Mouse (Mus musculus): ENCODE measurements around the gene Sptlc3.
A peak's percentile ranks its signal among the peaks of the same experiment; 100 is the strongest.

The Sptlc3 gene

GRCm38 (mm10) chr2:139641757-139642385 lies 148.2 kb downstream of the Sptlc3 start:
- DNase-seq, result no peak

- DNase-seq, result peak; percentile 53
Observed at GRCm38 (mm10) chr2:139649518-139649917, 155.8 kb downstream of the Sptlc3 start.

- DNase-seq, result no peak
Observed at GRCm38 (mm10) chr2:139656750-139657149, 163.0 kb downstream of the Sptlc3 start.

GRCm38 (mm10) chr2:139671838-139672237 lies 178.1 kb downstream of the Sptlc3 start:
- DNase-seq, result no peak

- no peak for DNase-seq
Observed at GRCm38 (mm10) chr2:139672371-139672770, 178.7 kb downstream of the Sptlc3 start.

- peak; percentile 71 for DNase-seq
Observed at GRCm38 (mm10) chr2:139677065-139677762, 183.5 kb downstream of the Sptlc3 start.

GRCm38 (mm10) chr2:139677809-139678274 lies 184.1 kb downstream of the Sptlc3 start, which contains the start of gene Ism1:
Gene Ism1, plus strand, starts transcription at chr2:139678178.
- DNase-seq, result peak; percentile 10

GRCm38 (mm10) chr2:139678275-139679140 lies 184.8 kb downstream of the Sptlc3 start:
- DNase-seq, result peak; percentile 57

GRCm38 (mm10) chr2:139682540-139682939 lies 188.8 kb downstream of the Sptlc3 start:
- no peak for DNase-seq
